Mouse (Mus musculus) lung, postnatal 25 days (tissue): ENCODE results near the gene Gse1.
A peak's percentile ranks its signal among the peaks of the same experiment; 100 is the strongest.

Experiments
- DNase-seq: peaks from one replicate; pipeline ENCODE4 v3.0.0; 2022; ENCODE audit warnings: low spot score

The Gse1 gene

GRCm38 (mm10) chr8:120498926-120499605 is 270.8 kb downstream of the Gse1 start:
- DNase-seq = peak; percentile 76

- DNase-seq = peak; percentile 63
These were observed 272.5 kb downstream of the Gse1 start for GRCm38 (mm10) chr8:120500701-120501261.

GRCm38 (mm10) chr8:120501426-120501825 is 273.2 kb downstream of the Gse1 start:
- DNase-seq = no peak

GRCm38 (mm10) chr8:120502428-120502827 is 274.2 kb downstream of the Gse1 start:
- no peak for DNase-seq

- peak; percentile 81 for DNase-seq
These were observed 276.2 kb downstream of the Gse1 start for GRCm38 (mm10) chr8:120504251-120505081.

GRCm38 (mm10) chr8:120505082-120505511 is 276.8 kb downstream of the Gse1 start:
- no peak for DNase-seq

- no peak for DNase-seq
These were observed 277.5 kb downstream of the Gse1 start for GRCm38 (mm10) chr8:120505619-120506310.

- no peak for DNase-seq
These were observed 278.3 kb downstream of the Gse1 start for GRCm38 (mm10) chr8:120506562-120506961.

GRCm38 (mm10) chr8:120507290-120507689 is 279.0 kb downstream of the Gse1 start:
- DNase-seq = no peak

- DNase-seq = peak; percentile 29
These were observed 281.1 kb downstream of the Gse1 start for GRCm38 (mm10) chr8:120509136-120510034.

GRCm38 (mm10) chr8:120510035-120510416 is 281.8 kb downstream of the Gse1 start:
- no peak for DNase-seq

- no peak for DNase-seq
These were observed 282.7 kb downstream of the Gse1 start for GRCm38 (mm10) chr8:120510863-120511457.

- DNase-seq = no peak
These were observed 283.5 kb downstream of the Gse1 start for GRCm38 (mm10) chr8:120511737-120512136.

- DNase-seq = no peak
These were observed 284.1 kb downstream of the Gse1 start for GRCm38 (mm10) chr8:120512326-120512725.

- no peak for DNase-seq
These were observed 284.9 kb downstream of the Gse1 start for GRCm38 (mm10) chr8:120513145-120513544.

- DNase-seq = no peak
These were observed 285.6 kb downstream of the Gse1 start for GRCm38 (mm10) chr8:120513638-120514461.

GRCm38 (mm10) chr8:120515214-120515613 is 287.0 kb downstream of the Gse1 start:
- DNase-seq = no peak

- DNase-seq = no peak
These were observed 287.4 kb downstream of the Gse1 start for GRCm38 (mm10) chr8:120515650-120516049.

GRCm38 (mm10) chr8:120516182-120516755 is 288.0 kb downstream of the Gse1 start:
- no peak for DNase-seq
